Mouse (Mus musculus): ENCODE results near the gene Syt2. TPM values are rescaled to one million over a fixed set of nuclear protein-coding genes. Genes with fewer than 3 reads are reported as not detected.

The Syt2 gene
- polyA plus RNA-seq, 1 experiment, result 0.71 TPM

DNA sequence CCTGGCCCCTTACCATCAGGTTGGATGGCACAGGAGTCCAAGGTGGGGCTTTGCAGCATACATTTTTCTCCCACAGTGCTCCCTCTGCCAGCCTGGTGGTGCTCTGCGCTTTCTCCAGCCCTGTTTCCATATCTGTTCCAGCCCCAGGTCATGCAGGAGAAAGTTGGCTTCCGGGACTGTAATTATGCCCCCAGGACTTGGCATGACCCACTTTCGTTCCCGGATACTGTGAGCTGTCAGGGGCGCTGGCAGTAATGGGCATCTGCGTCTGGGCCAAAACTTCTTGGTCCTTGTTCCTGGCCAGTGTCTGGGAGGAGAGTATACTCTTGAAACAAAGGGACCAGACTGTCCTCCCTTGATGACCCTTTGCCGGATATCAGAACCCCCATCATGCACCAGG is 76.4 kb downstream of the Syt2 start:
- WGBS, result 88% methylated on average over 7 of the region's 7 CpGs
- no peak for DNase-seq (ENCODE audit: low read depth, low spot score)

DNA sequence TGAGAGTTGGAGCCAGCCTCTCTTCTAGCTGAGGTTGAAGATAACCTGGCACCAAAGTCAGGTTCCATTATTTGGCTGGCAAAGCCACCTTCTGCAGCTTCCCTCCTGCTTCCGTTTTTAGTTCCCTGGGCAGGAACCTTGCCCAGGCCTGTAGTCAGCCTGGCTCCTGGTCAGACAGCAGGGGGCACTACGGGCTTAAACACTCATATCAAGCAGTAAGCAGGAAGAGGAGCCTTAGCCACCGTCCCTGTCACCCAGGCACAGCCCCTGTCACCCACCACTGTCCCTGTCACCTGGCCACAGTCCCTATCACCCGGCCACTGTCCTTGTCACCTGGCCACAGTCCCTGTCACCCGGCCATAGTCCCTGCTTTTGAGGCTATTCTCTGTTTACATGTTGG is 78.8 kb downstream of the Syt2 start:
- no peak for DNase-seq (ENCODE audit: low read depth, low spot score)
- 29% methylated on average over 5 of the region's 5 CpGs for WGBS

DNA sequence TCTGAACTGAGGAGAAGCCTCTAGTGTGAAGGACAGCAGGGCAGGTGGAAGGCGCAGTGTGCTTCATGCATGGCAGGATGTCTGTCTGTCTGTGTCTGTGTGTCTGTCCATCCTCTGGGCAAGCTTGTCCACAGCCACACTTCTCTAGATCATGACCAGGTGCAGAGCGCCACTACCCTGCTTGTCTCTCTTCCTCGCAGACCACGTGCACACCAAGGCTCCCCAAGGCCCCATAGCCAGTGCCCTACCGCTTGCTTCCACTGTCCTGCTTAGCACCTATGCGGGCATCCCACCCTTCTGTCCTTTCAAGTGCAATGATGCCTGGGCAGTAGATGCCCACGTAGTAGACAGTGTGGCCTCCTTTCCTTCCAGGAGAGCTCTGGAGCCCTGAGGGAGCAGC is 80.0 kb downstream of the Syt2 start:
- DNase-seq (ENCODE audit: low read depth, low spot score), result no peak
- 90% methylated on average over 7 of the region's 7 CpGs for WGBS

DNA sequence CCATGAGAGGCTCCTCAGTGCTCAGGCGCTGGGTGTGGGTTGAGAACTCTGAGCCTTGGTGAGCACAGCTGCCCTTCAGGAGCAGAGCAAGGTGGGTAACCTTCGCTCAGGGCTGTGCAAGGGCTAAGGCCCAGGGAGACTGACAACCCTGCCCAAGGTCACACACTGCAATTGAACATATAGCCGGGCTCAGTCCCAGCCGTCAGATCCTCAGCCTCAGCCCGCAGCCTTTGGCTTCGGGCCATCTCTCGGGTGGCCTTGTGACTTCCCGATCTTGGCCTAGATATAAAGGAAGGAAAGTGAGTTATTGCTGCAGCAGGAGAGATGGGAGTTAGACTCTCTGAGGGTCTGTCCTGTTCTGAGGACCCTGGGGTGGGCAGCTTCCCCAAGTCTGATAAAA is 80.8 kb downstream of the Syt2 start:
- DNase-seq (ENCODE audit: low read depth, low spot score), result peak; percentile 33
- 23% methylated on average over 8 of the region's 8 CpGs for WGBS

DNA sequence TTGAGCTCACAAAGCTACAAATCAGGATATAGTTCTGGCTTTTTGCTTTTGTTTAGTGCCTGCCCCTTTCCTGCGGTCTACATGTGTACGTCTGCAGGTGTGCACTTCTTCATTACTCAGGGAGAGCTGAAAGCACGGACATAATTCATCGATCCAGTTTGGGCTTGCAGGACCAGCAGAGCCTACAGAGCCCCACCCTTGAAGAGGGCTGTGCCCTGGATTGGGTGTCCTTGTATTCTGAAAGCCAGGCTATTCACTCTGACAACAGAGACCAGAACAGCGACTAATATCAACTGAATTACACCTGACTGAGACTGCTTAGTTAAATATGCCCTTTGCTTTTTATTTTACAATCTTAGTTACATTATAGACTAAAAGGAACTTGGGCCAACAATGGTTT is 87.2 kb downstream of the Syt2 start:
- WGBS, result 35% methylated on average over 5 of the region's 5 CpGs
- peak; percentile 37 for DNase-seq (ENCODE audit: low read depth, low spot score)

DNA sequence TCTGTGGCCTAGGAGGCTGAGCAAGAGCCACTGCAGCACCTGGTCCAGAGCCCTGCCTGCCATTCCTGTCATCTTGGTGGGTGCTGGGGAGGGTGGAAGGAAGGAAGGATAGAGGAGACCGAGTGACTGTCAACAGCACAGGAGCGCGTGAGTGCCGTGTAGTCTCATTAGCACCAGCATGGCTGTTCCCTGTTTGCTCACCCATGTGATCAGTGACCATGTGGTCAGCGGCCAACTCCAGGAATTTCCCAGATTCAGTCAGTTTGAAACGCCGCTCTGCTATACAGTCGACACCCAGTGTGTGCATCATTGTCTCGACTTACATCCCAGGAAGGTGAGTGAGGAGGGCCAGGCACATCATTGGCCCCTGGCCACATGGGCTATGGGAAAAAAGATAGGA is 91.0 kb downstream of the Syt2 start:
- WGBS, result 73% methylated on average over 9 of the region's 9 CpGs
- DNase-seq (ENCODE audit: low read depth, low spot score), result no peak

DNA sequence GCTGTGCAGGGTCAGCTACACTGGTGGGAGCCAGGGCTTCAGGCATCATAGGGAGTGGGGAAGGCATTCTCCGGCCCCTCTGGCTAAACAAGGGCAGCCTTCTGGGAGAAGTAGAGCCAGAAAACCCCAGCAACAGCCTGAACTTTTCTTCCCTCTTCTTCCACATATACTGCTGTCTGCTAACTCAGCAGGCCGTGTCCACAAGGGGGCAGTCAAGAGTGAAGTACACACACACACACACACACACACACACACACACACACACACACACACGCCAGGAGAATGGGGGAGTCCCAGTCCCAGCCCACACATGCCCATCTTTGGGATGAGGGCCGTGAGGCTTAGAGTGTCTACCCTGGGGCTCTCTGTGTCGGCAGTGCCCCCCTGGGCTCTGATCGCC is 95.0 kb downstream of the Syt2 start:
- WGBS, result 75% methylated on average over 6 of the region's 6 CpGs
- DNase-seq (ENCODE audit: low read depth, low spot score), result no peak

DNA sequence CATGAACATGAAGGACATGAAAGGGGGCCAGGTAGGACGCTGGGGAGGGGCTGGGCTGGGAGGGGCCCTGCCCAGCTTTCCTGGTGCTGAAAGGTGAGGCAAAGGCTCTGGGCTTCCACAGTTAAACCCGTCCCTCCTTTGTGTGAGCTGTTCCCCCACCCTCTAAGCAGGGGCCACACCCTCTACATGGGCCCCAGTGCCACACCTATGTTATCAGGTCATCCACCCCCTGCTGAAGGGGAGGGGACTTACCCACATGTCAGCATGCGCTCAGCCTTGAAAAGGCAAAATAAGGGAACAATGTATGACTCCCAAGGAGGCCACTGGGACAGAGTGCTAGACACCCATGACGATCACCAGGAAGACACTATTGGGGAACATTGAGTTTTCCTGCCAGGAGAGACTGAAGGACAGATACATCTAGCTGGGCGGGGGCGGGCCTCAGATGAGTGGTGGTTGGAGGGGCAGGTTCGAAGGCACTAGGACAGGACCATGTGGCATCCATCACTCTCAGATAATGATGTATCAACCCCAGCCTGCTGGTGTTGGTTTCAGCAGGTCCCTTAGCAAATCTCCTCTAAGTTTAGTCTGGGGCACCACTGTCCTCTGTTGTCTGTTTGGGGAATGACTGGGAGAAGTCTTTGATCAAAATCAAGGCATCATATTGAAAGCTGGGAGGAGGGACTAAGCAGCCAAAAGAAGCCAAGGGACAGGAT is 95.6 kb downstream of the Syt2 start:
- WGBS, result 49% methylated on average over 7 of the region's 7 CpGs
- DNase-seq (ENCODE audit: low read depth, low spot score), result no peak

DNA sequence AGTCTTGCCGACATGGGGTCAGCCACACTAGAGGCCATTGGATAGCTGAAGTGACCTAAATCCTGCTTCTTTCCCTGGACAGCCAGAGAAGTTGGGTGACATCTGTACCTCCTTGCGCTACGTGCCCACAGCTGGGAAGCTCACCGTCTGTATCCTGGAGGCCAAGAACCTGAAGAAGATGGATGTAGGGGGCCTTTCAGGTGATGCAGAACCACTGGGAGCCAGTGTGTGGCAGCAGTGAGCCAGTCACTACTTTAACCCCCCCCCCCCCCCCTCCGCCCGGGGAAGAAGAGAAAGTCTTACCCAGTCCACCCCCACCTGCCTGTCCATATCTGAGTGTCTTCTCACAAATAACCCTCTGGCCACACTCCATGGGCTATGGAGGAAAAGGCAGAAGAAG is 99.2 kb downstream of the Syt2 start:
- 45% methylated on average over 6 of the region's 6 CpGs for WGBS
- DNase-seq (ENCODE audit: low read depth, low spot score), result no peak

DNA sequence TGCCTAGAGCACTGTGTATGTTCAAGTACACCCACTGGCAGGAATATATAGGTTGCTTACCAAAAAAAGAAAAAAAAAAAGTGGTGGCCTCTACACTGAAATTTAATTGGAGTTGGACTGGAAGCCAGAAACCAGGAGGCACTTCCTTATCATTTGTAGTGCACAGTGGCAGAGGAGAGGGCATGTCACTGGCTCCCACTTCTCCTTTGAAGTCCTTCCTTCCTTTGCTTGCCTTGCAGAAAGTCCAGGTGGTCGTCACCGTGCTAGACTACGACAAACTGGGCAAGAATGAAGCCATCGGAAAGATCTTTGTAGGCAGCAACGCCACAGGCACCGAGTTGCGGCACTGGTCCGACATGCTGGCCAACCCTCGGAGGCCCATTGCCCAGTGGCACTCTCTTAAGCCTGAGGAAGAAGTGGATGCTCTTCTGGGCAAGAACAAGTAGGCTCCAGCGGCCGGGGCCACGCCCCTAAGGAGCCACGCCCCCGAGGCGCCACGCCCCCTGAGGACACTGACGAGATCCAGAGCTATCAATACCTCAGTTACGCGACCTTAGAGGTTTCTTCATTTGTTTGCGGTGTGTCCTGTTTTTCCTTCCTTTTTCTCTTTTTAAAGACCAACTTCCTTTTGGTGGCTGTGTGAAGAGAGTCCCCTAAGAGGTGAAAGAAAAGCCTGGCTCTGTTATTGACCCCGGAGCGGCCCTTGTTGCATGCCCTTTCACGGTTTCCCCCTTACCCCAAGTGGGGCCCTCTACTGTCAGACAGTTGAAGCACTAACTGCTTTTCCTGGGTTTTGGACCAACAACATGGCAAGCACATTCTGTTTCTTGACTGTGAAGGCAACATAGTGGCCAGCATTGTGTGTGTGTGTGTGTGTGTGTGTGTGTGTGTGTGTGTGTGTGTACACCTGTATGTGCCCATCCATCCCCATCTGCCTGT is 101.0 kb downstream of the Syt2 start:
- 22% methylated on average over 23 of the region's 23 CpGs for WGBS
- DNase-seq (ENCODE audit: low read depth, low spot score), result no peak

DNA sequence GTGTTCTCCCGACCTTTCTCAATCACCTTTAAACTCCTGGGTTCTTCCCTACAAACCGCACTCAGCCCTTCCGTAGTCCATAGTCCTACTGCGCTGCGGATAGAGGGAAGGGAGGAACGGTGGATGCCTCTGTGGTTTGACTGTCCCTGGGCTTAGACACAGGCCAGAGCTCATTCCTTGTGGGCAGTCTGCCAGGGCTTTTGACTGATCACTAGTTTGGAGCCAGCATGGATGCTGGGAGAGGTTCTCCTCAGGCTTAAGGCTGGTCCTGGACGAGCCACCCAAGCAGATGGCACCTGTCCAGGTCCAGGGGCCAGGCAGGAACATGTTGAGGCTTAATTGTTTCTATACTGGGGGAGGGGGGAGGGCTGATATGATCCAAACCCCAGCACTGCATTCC is 103.4 kb downstream of the Syt2 start:
- 53% methylated on average over 7 of the region's 7 CpGs for WGBS
- DNase-seq (ENCODE audit: low read depth, low spot score), result no peak

DNA sequence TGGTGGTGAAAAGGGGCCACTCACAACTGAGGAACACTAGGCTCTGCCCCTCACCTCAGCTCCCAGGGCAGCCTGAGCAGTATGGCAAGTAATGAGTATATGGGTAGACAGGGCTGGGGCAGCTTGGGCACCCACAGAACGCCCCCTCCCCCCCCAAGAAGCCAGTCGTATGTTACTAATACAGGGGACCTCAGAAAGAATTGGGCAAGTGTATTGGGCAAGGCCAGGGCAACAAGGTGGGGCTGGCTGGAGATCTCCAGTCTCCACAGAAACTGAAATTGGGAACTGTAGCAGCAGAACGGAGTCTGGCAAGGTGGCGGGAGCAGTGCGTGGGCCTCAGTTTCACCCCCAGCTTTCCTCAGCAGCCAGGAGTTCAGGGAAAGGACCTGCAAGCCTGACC is 106.0 kb downstream of the Syt2 start:
- 70% methylated on average over 5 of the region's 5 CpGs for WGBS
- DNase-seq (ENCODE audit: low read depth, low spot score), result no peak

DNA sequence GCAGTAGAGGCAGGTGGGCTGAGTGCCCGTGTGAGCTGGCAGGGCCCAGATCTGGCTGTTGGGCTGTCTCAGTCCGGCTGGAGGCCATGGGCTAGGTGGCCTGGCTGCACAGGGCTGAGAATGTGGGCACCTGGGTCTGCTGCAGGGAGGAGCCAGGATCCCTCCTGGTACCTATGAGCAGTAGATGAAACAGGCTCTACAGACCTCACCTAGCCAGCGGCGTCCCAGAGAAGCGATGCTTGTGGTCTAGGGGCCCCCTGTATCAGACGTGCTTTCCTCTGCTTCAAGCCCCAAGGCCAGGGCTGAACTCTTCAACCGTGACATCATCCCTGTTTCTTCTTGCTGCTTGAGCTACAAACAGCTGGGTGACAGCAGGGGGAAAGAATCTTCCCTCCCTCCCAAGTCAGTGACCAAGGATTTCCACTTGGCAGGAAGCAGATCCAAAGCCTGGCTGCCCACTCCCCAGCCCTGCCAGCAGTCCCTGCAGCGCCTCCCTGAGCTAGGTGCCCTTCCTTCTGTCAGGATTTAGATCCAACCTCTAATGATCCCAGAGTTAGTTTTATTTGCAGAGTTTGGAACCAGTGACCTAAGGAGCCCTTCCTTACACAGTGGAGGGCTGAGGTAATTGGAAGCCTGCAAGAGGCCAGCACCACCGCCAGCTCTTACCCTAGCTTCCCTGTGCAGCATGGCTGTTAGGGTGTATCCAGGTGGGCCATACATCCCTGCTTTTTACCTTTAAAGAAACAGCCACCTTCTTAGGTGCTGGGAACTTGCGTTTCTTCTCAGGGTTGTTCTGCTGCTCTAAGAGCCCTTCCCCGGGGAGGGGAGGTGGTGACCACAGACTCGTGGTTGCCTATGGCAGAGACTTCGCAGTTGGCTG is 107.5 kb downstream of the Syt2 start:
- no peak for DNase-seq (ENCODE audit: low read depth, low spot score)
- WGBS, result 63% methylated on average over 13 of the region's 13 CpGs

DNA sequence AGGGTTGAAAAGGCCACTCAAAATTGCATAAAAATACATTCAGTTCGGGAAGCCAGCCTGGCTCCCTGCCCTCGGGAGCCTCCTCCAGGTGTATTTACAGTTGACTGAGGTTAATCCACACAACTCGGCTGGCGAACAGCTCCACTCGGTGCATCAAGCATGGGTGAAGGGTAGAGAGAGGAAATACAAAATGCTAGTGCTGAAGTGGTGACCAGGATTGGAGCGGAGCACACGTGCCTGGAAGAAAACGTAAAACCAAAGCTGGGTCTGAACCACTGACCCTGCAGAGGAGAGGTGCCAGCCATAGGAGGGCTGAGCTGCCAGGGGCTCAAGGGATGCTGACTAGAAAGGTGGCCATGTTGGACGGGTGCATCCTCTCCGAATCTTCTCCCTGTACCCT is 108.3 kb downstream of the Syt2 start:
- 70% methylated on average over 10 of the region's 10 CpGs for WGBS

DNA sequence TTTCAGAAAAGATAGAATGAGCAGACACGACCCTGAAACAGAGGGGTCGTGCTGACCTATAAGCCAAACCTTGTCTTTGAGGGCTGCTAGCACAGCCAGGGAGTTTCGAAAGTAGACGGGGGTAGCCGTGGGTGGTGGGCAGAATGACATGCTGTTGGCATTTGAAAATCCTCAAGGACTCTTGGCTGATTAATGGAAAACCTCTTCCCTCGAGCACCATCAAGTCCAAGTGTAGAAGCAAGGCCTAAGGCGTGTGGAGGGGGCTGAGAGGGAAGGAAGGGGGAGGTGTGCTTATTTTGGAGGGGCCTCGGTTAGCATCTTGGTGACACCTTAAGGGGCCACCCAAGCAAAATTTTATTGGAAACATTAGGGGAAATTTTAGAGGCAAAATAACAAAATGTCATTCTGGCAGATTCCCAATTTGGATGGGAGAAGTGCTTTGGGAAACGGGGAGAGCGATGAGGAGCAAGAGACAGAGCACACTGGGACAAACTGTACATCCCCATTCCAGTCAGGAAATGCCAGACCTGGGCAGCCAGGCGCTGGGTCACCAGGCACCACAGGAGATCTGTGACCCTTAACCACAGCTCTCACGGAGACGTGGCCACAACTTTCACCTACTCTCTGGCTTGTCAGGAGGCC is 109.2 kb downstream of the Syt2 start:
- 71% methylated on average over 13 of the region's 13 CpGs for WGBS
- no peak for DNase-seq (ENCODE audit: low read depth, low spot score)

More for the DNA sequence above, 108.3 kb downstream of the Syt2 start:
- DNase-seq (ENCODE audit: low read depth, low spot score), result no peak

DNA sequence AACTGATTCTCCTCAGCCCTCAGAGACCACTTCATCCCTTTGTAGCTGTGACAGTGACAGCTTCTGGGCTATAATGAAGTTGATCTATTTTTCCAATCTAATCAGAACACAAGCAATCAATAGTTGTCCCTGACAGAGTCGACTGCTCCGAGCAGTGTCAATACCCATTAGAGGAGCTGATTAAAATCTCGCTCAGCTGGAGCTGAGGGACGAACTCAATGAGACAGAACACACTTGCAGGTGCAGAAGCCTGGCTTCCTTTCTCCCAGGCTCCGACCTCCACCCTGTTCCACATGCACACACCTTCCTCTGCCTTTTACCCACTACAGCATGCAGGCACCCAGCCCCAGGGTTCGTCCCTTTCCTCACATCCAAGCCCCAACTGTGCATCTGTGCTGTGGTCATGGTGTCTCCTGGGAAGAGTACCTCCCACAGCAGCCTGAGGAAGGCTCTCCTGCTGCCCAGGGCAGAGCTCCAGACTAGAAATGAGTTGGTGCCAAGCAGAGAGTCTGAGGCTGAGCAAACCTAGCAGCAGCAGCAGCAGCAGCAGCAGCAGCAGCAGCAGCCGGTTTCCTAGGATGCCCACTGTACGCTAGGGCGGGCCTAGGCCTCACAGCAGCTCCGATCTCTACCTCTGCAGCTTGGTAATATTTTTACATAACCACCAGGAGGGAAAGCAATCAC is 109.9 kb downstream of the Syt2 start:
- 77% methylated on average over 10 of the region's 10 CpGs for WGBS
- DNase-seq (ENCODE audit: low read depth, low spot score), result no peak

DNA sequence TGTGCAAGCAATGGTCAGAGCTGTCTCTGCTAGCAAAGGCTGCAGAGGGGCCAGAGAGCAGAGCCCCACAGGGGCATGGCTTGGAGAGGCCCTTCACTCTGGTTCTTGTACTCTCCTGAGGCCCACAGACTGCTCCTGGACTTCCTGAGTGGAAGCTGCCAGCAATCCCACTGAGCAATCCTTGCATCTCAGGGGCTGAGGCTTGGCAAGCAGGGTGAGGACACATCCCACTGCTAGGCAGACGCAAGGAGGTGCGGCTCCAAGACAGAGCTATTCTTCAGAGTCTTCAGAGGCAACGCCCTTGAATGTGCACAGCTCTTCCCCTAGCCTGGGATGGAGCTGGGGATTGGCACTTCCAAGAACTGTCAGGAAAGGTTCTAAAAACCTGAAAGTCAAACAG is 110.8 kb downstream of the Syt2 start:
- 58% methylated on average over 3 of the region's 3 CpGs for WGBS

DNA sequence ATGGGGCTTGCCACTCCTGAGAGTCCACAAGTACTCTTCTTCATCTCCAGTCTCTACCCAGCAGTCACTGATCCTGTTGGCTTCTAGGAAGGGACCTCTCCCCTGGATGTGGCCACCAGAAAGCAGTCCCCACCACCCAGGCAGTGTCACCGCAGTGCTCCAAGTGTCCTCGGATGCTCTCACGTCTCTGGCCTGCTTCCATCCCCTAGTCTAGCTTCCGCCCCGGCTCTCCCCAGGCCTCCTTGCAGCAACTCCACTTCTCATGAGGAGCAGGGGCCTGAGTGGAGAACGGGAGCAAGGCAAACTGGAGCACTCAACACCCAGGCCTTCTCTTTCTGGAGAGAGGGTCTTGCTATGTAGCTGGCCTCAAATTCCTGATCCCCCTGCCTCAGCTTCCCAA is 112.7 kb downstream of the Syt2 start:
- no peak for DNase-seq (ENCODE audit: low read depth, low spot score)
- 70% methylated on average over 6 of the region's 6 CpGs for WGBS

More for the DNA sequence above, 110.8 kb downstream of the Syt2 start:
- DNase-seq (ENCODE audit: low read depth, low spot score), result no peak

DNA sequence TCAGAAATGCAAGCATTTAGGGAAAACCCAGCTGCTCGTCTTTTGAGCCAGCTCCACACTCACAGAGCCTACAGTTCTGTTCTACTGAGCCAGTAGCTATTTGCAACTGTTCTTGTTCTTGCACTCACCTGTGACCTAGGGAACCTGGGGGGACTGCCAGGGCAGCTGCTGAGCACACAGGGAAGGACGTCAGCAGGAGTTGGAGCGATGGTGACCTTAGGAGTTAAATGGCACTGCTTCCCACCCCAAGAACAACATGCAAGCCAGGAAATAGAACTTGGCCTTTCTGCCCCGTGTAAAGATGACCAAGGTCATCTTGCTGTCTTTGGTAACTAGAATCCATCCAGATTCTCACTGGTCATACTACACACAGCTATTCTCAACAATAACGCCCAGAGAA is 114.2 kb downstream of the Syt2 start:
- DNase-seq (ENCODE audit: low read depth, low spot score), result no peak
- 76% methylated on average over 5 of the region's 5 CpGs for WGBS
